Mouse (Mus musculus) E14TG2a.4 (cell line): Measurements from ENCODE around the gene 4922502D21Rik.

Experiments
- CTCF ChIP-seq: conservative IDR thresholded peaks from 2 replicates; pipeline ENCODE4 v1.5.1; 2014; ENCODE audit warnings: low read length
- NANOG ChIP-seq: IDR thresholded peaks from 2 replicates; pipeline ENCODE4 v1.6.1; 2014; ENCODE audit warnings: borderline replicate concordance, low read length, mixed read lengths

- TF ChIP-seq CTCF (no peak), NANOG (no peak)
These were observed 16.9 kb downstream of the 4922502D21Rik start for GRCm38 (mm10) chr6:129314655-129315168.
